Mouse (Mus musculus): ENCODE results near the gene Flcn. TPM values are rescaled to one million over a fixed set of nuclear protein-coding genes. Genes with fewer than 3 reads are reported as not detected.

Gene Flcn
- polyA plus RNA-seq, 1 experiment from 2014 or later, result 32.2 TPM

GRCm38 (mm10) chr11:59803516-59803915 is 6.3 kb downstream of the Flcn start:
- H3K27me3 ChIP-seq, result no peaks in the 10 kb centered on the region
- H3K9me3 ChIP-seq (replicated peaks), result no peaks in the 10 kb centered on the region
- H3K4me1 ChIP-seq, result peaks cover 4% of the 10 kb centered on the region
- H3K9ac ChIP-seq, result no peak overlapping the region
- 91% methylated on average over 14 of the region's 14 CpGs for WGBS
- H3K27ac ChIP-seq, result no peak overlapping the region
- no peak for ATAC-seq
- H3K4me3 ChIP-seq, result no peak overlapping the region
- no peak overlapping the region for H3K4me2 ChIP-seq
- H3K36me3 ChIP-seq (ENCODE audit: poor library complexity, severe bottlenecking), result peaks cover 93% of the 10 kb centered on the region

DNA sequence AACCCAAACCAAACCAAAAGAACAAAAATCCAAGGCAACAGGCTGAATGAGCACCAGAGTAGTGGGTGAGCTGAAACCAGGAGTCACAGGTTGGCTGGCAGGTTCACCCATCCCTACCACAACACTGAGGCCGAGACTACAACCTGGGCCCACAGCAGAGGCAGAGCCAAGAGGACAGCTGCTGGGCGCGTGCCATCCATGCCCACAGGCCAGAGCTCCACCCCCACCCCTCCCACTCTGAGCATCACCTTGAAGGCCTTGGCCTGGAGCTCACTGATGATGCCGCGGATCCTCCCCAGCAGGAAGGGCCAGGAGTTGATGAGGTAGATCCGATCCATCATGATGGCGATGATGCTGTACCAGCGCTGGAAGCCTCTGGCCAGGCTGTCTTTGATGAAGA is 7.9 kb downstream of the Flcn start:
- ATAC-seq, result no peak
- H3K9me3 ChIP-seq (replicated peaks), result no peaks in the 10 kb centered on the region
- H3K27ac ChIP-seq, result no peak overlapping the region
- H3K27me3 ChIP-seq, result no peaks in the 10 kb centered on the region
- no peaks in the 10 kb centered on the region for H3K4me1 ChIP-seq
- no peak overlapping the region for H3K4me2 ChIP-seq
- 97% methylated on average over 8 of the region's 8 CpGs for WGBS
- H3K9ac ChIP-seq, result no peak overlapping the region
- H3K4me3 ChIP-seq, result no peak overlapping the region
- peaks cover 100% of the 10 kb centered on the region for H3K36me3 ChIP-seq (ENCODE audit: poor library complexity, severe bottlenecking)

GRCm38 (mm10) chr11:59800412-59800811 is 9.4 kb downstream of the Flcn start:
- peaks cover 100% of the 10 kb centered on the region for H3K36me3 ChIP-seq (ENCODE audit: poor library complexity, severe bottlenecking)
- H3K4me1 ChIP-seq, result no peaks in the 10 kb centered on the region
- no peak overlapping the region for H3K4me3 ChIP-seq
- H3K9ac ChIP-seq, result no peak overlapping the region
- ATAC-seq, result no peak
- H3K27me3 ChIP-seq, result no peaks in the 10 kb centered on the region
- no peak overlapping the region for H3K27ac ChIP-seq
- no peaks in the 10 kb centered on the region for H3K9me3 ChIP-seq (replicated peaks)
- no peak overlapping the region for H3K4me2 ChIP-seq
- 94% methylated on average over 10 of the region's 10 CpGs for WGBS

DNA sequence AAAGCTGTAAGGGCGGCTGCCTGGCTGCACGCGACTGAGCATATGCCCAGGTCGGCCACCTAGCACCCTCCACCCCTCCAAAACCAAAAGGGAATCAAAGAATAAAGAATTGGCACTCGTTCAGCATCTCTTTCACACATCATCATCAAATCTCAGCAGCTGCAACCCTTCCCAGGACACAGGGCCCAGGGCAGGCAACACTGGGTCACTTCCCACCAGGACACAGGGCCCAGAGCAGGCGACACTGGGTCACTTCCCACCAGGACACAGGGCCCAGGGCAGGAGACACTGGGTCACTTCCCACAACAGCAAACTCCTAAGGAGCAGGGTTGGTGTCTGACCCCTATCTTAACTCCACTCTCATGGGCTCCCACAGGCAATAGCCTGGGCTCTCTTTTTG is 16.4 kb downstream of the Flcn start:
- no peak for ATAC-seq
- H3K4me1 ChIP-seq, result no peaks in the 10 kb centered on the region
- no peak overlapping the region for H3K27ac ChIP-seq
- no peak overlapping the region for H3K4me2 ChIP-seq
- no peaks in the 10 kb centered on the region for H3K9me3 ChIP-seq (replicated peaks)
- WGBS, result 93% methylated on average over 6 of the region's 6 CpGs
- no peak overlapping the region for H3K9ac ChIP-seq
- 0 out of 2 replicates have a peak, but pooled peaks cover 2% of the 10 kb centered on the region for H3K27me3 ChIP-seq
- peaks cover 75% of the 10 kb centered on the region for H3K36me3 ChIP-seq (ENCODE audit: poor library complexity, severe bottlenecking)
- no peak overlapping the region for H3K4me3 ChIP-seq

GRCm38 (mm10) chr11:59789311-59789710 is 20.5 kb downstream of the Flcn start:
- no peaks in the 10 kb centered on the region for H3K9me3 ChIP-seq (replicated peaks)
- H3K4me3 ChIP-seq, result no peak overlapping the region
- H3K27ac ChIP-seq, result no peak overlapping the region
- ATAC-seq, result no peak
- no peak overlapping the region for H3K9ac ChIP-seq
- H3K27me3 ChIP-seq, result 0 out of 2 replicates have a peak, but pooled peaks cover 10% of the 10 kb centered on the region
- 96% methylated on average over 1 of the region's 1 CpGs for WGBS
- H3K36me3 ChIP-seq (ENCODE audit: poor library complexity, severe bottlenecking), result peaks cover 34% of the 10 kb centered on the region
- no peak overlapping the region for H3K4me2 ChIP-seq
- H3K4me1 ChIP-seq, result peaks cover 9% of the 10 kb centered on the region

DNA sequence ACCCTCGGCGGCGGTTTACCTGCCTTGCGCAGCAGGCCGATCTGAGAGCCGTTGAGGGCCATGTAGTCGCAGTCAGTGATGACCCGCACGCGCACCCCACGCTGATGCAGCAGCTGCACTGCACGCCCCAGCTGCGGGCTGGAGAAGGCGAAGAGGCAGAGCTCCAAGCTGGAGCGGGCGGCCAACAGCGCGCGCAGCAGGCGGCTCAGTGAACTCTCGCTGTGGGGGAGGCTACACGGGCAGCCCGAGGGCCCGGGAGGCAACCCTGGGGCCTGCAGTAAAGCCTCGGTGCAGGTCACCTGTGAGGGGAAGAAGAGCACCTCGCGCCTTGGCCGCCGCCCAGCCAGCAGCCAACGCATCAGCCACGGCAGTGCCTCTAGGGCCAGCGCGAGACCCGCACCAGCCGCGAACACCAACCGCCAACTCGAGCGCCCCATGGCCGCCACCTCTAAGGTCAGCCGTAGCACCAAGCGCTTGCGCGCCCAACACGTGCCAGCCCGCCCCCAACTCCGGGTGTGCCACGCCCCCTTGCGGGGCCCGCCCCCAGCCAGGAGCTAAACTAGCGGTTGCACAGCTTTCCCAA is 22.5 kb downstream of the Flcn start, which contains the start of gene Pld6:
TSS of gene Pld6 (minus strand) at position 447 of the 583 bp plus-strand sequence.
- no peaks in the 10 kb centered on the region for H3K9me3 ChIP-seq (replicated peaks)
- H3K4me1 ChIP-seq, result peaks cover 9% of the 10 kb centered on the region
- ATAC-seq, result peak; percentile 78
- H3K4me3 ChIP-seq, result peak within 1 kb of the TSS; percentile 35
- WGBS, result under 1% methylated on average over 48 of the region's 51 CpGs
- no peak within 1 kb of the TSS for H3K27ac ChIP-seq
- H3K36me3 ChIP-seq (ENCODE audit: poor library complexity, severe bottlenecking), result peaks cover 14% of the 10 kb centered on the region
- peak within 1 kb of the TSS; percentile 82 for H3K4me2 ChIP-seq
- H3K9ac ChIP-seq, result peak within 1 kb of the TSS; percentile 58
- 0 out of 2 replicates have a peak, but pooled peaks cover 10% of the 10 kb centered on the region for H3K27me3 ChIP-seq

GRCm38 (mm10) chr11:59786444-59787198 is 23.2 kb downstream of the Flcn start:
- peaks cover 9% of the 10 kb centered on the region for H3K4me1 ChIP-seq
- peak overlapping the region; percentile 58 for H3K9ac ChIP-seq
- WGBS, result 59% methylated on average over 15 of the region's 15 CpGs
- H3K27ac ChIP-seq, result no peak overlapping the region
- H3K4me3 ChIP-seq, result peak overlapping the region; percentile 35
- H3K36me3 ChIP-seq (ENCODE audit: poor library complexity, severe bottlenecking), result peaks cover 7% of the 10 kb centered on the region
- ATAC-seq, result no peak
- H3K9me3 ChIP-seq (replicated peaks), result no peaks in the 10 kb centered on the region
- 0 out of 2 replicates have a peak, but pooled peaks cover 10% of the 10 kb centered on the region for H3K27me3 ChIP-seq
- peak overlapping the region; percentile 82 for H3K4me2 ChIP-seq

- no peak overlapping the region for H3K27ac ChIP-seq
- peaks cover 9% of the 10 kb centered on the region for H3K4me1 ChIP-seq
- 88% methylated on average over 6 of the region's 6 CpGs for WGBS
- H3K9ac ChIP-seq, result no peak overlapping the region
- H3K4me2 ChIP-seq, result no peak overlapping the region
- H3K36me3 ChIP-seq (ENCODE audit: poor library complexity, severe bottlenecking), result peaks cover 4% of the 10 kb centered on the region
- H3K4me3 ChIP-seq, result no peak overlapping the region
- H3K9me3 ChIP-seq (replicated peaks), result no peaks in the 10 kb centered on the region
- 0 out of 2 replicates have a peak, but pooled peaks cover 10% of the 10 kb centered on the region for H3K27me3 ChIP-seq
- ATAC-seq, result no peak
Observed at GRCm38 (mm10) chr11:59783591-59783990, 26.2 kb downstream of the Flcn start.

GRCm38 (mm10) chr11:59782091-59782590 is 27.7 kb downstream of the Flcn start:
- H3K9me3 ChIP-seq (replicated peaks), result no peaks in the 10 kb centered on the region
- H3K4me3 ChIP-seq, result no peak overlapping the region
- WGBS, result 56% methylated on average over 7 of the region's 7 CpGs
- no peak overlapping the region for H3K27ac ChIP-seq
- peaks cover 17% of the 10 kb centered on the region for H3K36me3 ChIP-seq (ENCODE audit: poor library complexity, severe bottlenecking)
- H3K9ac ChIP-seq, result no peak overlapping the region
- ATAC-seq, result no peak
- no peak overlapping the region for H3K4me2 ChIP-seq
- peaks cover 4% of the 10 kb centered on the region; the same call in 1 of the 2 replicates for H3K4me1 ChIP-seq
- 0 out of 2 replicates have a peak, but pooled peaks cover 3% of the 10 kb centered on the region for H3K27me3 ChIP-seq

GRCm38 (mm10) chr11:59780241-59780640 is 29.6 kb downstream of the Flcn start:
- Histone ChIP-seq H3K27me3 (no peaks in the 10 kb centered on the region), H3K9ac (no peak overlapping the region), H3K9me3 (replicated peaks) (no peaks in the 10 kb centered on the region), H3K4me2 (no peak overlapping the region), H3K4me3 (no peak overlapping the region), H3K4me1 (no peaks in the 10 kb centered on the region), H3K27ac (no peak overlapping the region), H3K36me3 (ENCODE audit: poor library complexity, severe bottlenecking) (peaks cover 36% of the 10 kb centered on the region)
- ATAC-seq, result no peak
- WGBS, result 92% methylated on average over 4 of the region's 4 CpGs

GRCm38 (mm10) chr11:59779406-59779805 is 30.4 kb downstream of the Flcn start:
- H3K4me1 ChIP-seq, result no peaks in the 10 kb centered on the region
- no peak overlapping the region for H3K4me3 ChIP-seq
- no peak overlapping the region for H3K27ac ChIP-seq
- H3K27me3 ChIP-seq, result no peaks in the 10 kb centered on the region
- ATAC-seq, result no peak
- H3K9ac ChIP-seq, result no peak overlapping the region
- H3K36me3 ChIP-seq (ENCODE audit: poor library complexity, severe bottlenecking), result peaks cover 45% of the 10 kb centered on the region
- H3K4me2 ChIP-seq, result no peak overlapping the region
- no peaks in the 10 kb centered on the region for H3K9me3 ChIP-seq (replicated peaks)
- 88% methylated on average over 4 of the region's 4 CpGs for WGBS

DNA sequence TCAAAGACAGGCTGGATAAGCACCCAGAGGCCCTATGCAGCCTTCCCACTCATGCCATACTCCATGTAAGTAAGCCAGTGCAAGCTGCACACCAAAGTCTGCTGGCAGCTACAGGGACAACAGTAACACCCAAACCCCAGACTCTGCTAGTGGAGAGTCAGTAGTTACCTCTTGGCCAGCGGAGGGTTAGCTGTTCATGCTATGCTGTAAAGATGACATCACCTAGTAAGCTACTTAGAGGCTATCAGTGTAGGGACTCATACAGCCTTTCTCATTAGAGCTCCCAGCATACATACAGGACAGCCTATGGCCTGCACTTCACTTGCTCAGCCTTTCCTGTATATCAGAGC is 31.0 kb downstream of the Flcn start:
- H3K9ac ChIP-seq, result no peak overlapping the region
- ATAC-seq, result no peak

More for the DNA sequence above, 31.0 kb downstream of the Flcn start:
- no peaks in the 10 kb centered on the region for H3K27me3 ChIP-seq
- H3K4me2 ChIP-seq, result no peak overlapping the region
- no peaks in the 10 kb centered on the region for H3K4me1 ChIP-seq
- 71% methylated on average over 1 of the region's 1 CpGs for WGBS
- peaks cover 50% of the 10 kb centered on the region for H3K36me3 ChIP-seq (ENCODE audit: poor library complexity, severe bottlenecking)
- H3K27ac ChIP-seq, result no peak overlapping the region
- H3K9me3 ChIP-seq (replicated peaks), result no peaks in the 10 kb centered on the region
- no peak overlapping the region for H3K4me3 ChIP-seq

All from forebrain, embryonic 13.5 days (tissue).